Mouse (Mus musculus): Measurements from ENCODE around the gene Mlx. TPM values are rescaled to one million over a fixed set of nuclear protein-coding genes. Genes with fewer than 3 reads are reported as not detected.
A peak's percentile ranks its signal among the peaks of the same experiment; 100 is the strongest.

Mlx gene
- polyA plus RNA-seq, 1 experiment from 2014 or later: 46.0 TPM

- H3K27ac ChIP-seq: no peak overlapping the region
- peaks cover 10% of the 10 kb centered on the region; the same call in 1 of the 2 replicates for H3K36me3 ChIP-seq (ENCODE audit: insufficient read depth, low read length)
- DNase-seq (ENCODE audit: low spot score) (no peak), ATAC-seq (replicated peaks; ENCODE audit: low FRiP score, low read depth) (no peak)
- H3K4me2 ChIP-seq (ENCODE audit: low read length): no peak overlapping the region
- no peaks in the 10 kb centered on the region for H3K9me3 ChIP-seq (replicated peaks; ENCODE audit: low read length)
- peaks cover 27% of the 10 kb centered on the region for H3K27me3 ChIP-seq (ENCODE audit: insufficient read depth, low read length)
- TF ChIP-seq CTCF (IDR thresholded peaks at IDR 0.05; ENCODE audit: low read depth): no peak
- H3K4me3 ChIP-seq (replicated peaks; ENCODE audit: low read depth, low read length): no peak overlapping the region
- no peak overlapping the region for H3K9ac ChIP-seq (ENCODE audit: low read depth, low read length)
- WGBS: 61% methylated on average over 5 of the region's 5 CpGs
- H3K4me1 ChIP-seq (replicated peaks; ENCODE audit: insufficient read depth, low read length): peaks cover 19% of the 10 kb centered on the region
These were observed 6.7 kb upstream of the Mlx start for GRCm38 (mm10) chr11:101080421-101080820.

GRCm38 (mm10) chr11:101081659-101082058, 5.4 kb upstream of the Mlx start:
- Histone ChIP-seq H3K4me1 (replicated peaks; ENCODE audit: insufficient read depth, low read length) (peaks cover 25% of the 10 kb centered on the region), H3K27ac (peak overlapping the region; percentile 93), H3K27me3 (ENCODE audit: insufficient read depth, low read length) (peaks cover 27% of the 10 kb centered on the region), H3K4me3 (replicated peaks; ENCODE audit: low read depth, low read length) (peak overlapping the region; percentile 72), H3K9me3 (replicated peaks; ENCODE audit: low read length) (no peaks in the 10 kb centered on the region), H3K4me2 (ENCODE audit: low read length) (peak overlapping the region; percentile 86), H3K9ac (ENCODE audit: low read depth, low read length) (no peak overlapping the region; the same call in 1 of the 2 replicates), H3K36me3 (ENCODE audit: insufficient read depth, low read length) (peaks cover 10% of the 10 kb centered on the region; the same call in 1 of the 2 replicates)
- ATAC-seq (replicated peaks; ENCODE audit: low FRiP score, low read depth): no peak
- 3% methylated on average over 10 of the region's 10 CpGs for WGBS
- no peak for DNase-seq (ENCODE audit: low spot score)
- TF ChIP-seq CTCF (IDR thresholded peaks at IDR 0.05; ENCODE audit: low read depth): no peak

GRCm38 (mm10) chr11:101082208-101083082, 4.6 kb upstream of the Mlx start, which contains the start of gene Coasy:
Coasy (plus strand) TSS chr11:101082565.
- Histone ChIP-seq H3K36me3 (ENCODE audit: insufficient read depth, low read length) (peaks cover 10% of the 10 kb centered on the region; the same call in 1 of the 2 replicates), H3K9ac (ENCODE audit: low read depth, low read length) (peak within 1 kb of the TSS; percentile 83), H3K4me1 (replicated peaks; ENCODE audit: insufficient read depth, low read length) (peaks cover 26% of the 10 kb centered on the region), H3K4me3 (replicated peaks; ENCODE audit: low read depth, low read length) (peak within 1 kb of the TSS; percentile 72), H3K27ac (peak within 1 kb of the TSS; percentile 93), H3K27me3 (ENCODE audit: insufficient read depth, low read length) (peaks cover 27% of the 10 kb centered on the region), H3K9me3 (replicated peaks; ENCODE audit: low read length) (no peaks in the 10 kb centered on the region), H3K4me2 (ENCODE audit: low read length) (peak within 1 kb of the TSS; percentile 86)
- TF ChIP-seq CTCF (IDR thresholded peaks at IDR 0.05; ENCODE audit: low read depth): peak; percentile 55
- under 1% methylated on average over 51 of the region's 51 CpGs for WGBS
- ATAC-seq (replicated peaks; ENCODE audit: low FRiP score, low read depth) (peak; percentile 80), DNase-seq (ENCODE audit: low spot score) (peak; percentile 98)

- H3K27ac ChIP-seq: peak overlapping the region; percentile 93
- H3K9ac ChIP-seq (ENCODE audit: low read depth, low read length): peak overlapping the region; percentile 83
- ATAC-seq (replicated peaks; ENCODE audit: low FRiP score, low read depth) (peak; percentile 26), DNase-seq (ENCODE audit: low spot score) (no peak)
- no peaks in the 10 kb centered on the region for H3K9me3 ChIP-seq (replicated peaks; ENCODE audit: low read length)
- peaks cover 26% of the 10 kb centered on the region for H3K27me3 ChIP-seq (ENCODE audit: insufficient read depth, low read length)
- peak overlapping the region; percentile 72 for H3K4me3 ChIP-seq (replicated peaks; ENCODE audit: low read depth, low read length)
- peak overlapping the region; percentile 86 for H3K4me2 ChIP-seq (ENCODE audit: low read length)
- TF ChIP-seq CTCF (IDR thresholded peaks at IDR 0.05; ENCODE audit: low read depth): no peak
- 30% methylated on average over 19 of the region's 19 CpGs for WGBS
- peaks cover 32% of the 10 kb centered on the region for H3K4me1 ChIP-seq (replicated peaks; ENCODE audit: insufficient read depth, low read length)
- peaks cover 10% of the 10 kb centered on the region; the same call in 1 of the 2 replicates for H3K36me3 ChIP-seq (ENCODE audit: insufficient read depth, low read length)
These were observed 3.9 kb upstream of the Mlx start for GRCm38 (mm10) chr11:101083083-101083697.

GRCm38 (mm10) chr11:101084246-101084645, 2.8 kb upstream of the Mlx start:
- Histone ChIP-seq H3K4me2 (ENCODE audit: low read length) (no peak overlapping the region), H3K9ac (ENCODE audit: low read depth, low read length) (no peak overlapping the region), H3K27me3 (ENCODE audit: insufficient read depth, low read length) (peaks cover 15% of the 10 kb centered on the region; the same call in 1 of the 2 replicates), H3K36me3 (ENCODE audit: insufficient read depth, low read length) (peaks cover 10% of the 10 kb centered on the region; the same call in 1 of the 2 replicates), H3K27ac (no peak overlapping the region), H3K4me3 (replicated peaks; ENCODE audit: low read depth, low read length) (no peak overlapping the region), H3K4me1 (replicated peaks; ENCODE audit: insufficient read depth, low read length) (peaks cover 32% of the 10 kb centered on the region), H3K9me3 (replicated peaks; ENCODE audit: low read length) (no peaks in the 10 kb centered on the region)
- TF ChIP-seq CTCF (IDR thresholded peaks at IDR 0.05; ENCODE audit: low read depth): no peak
- DNase-seq (ENCODE audit: low spot score) (no peak), ATAC-seq (replicated peaks; ENCODE audit: low FRiP score, low read depth) (no peak)
- WGBS: 82% methylated on average over 14 of the region's 14 CpGs

GRCm38 (mm10) chr11:101084811-101085210, 2.3 kb upstream of the Mlx start:
- Histone ChIP-seq H3K4me1 (replicated peaks; ENCODE audit: insufficient read depth, low read length) (peaks cover 27% of the 10 kb centered on the region), H3K4me3 (replicated peaks; ENCODE audit: low read depth, low read length) (no peak overlapping the region), H3K9ac (ENCODE audit: low read depth, low read length) (no peak overlapping the region), H3K4me2 (ENCODE audit: low read length) (no peak overlapping the region), H3K27ac (no peak overlapping the region), H3K27me3 (ENCODE audit: insufficient read depth, low read length) (peaks cover 9% of the 10 kb centered on the region; the same call in 1 of the 2 replicates), H3K9me3 (replicated peaks; ENCODE audit: low read length) (no peaks in the 10 kb centered on the region), H3K36me3 (ENCODE audit: insufficient read depth, low read length) (peaks cover 16% of the 10 kb centered on the region)
- DNase-seq (ENCODE audit: low spot score): no peak
- ATAC-seq (replicated peaks; ENCODE audit: low FRiP score, low read depth): no peak
- no peak for TF ChIP-seq CTCF (IDR thresholded peaks at IDR 0.05; ENCODE audit: low read depth)
- WGBS: 96% methylated on average over 12 of the region's 12 CpGs
